Comparison of ENCODE assay signal across 8 mouse cellular contexts in genomic region chr5:99728649-99729212, GRCm38 (mm10). TPM values are rescaled to one million over a fixed set of nuclear protein-coding genes. Genes with fewer than 3 reads are reported as not detected.
DNase-seq lines count a peak whose midpoint lies in the region; ATAC-seq and TF ChIP-seq lines count a peak whose summit lies in the region.

TSS of gene Rasgef1b (minus strand) at chr5:99729065.

- TF ChIP-seq CTCF in brain, embryonic 14.5 days (IDR thresholded peaks at IDR 0.05; ENCODE audit: borderline replicate concordance, extremely low read depth, insufficient read depth, insufficient read length): no peak
- no peak for TF ChIP-seq CTCF in intestine, postnatal 0 days (IDR thresholded peaks at IDR 0.05; ENCODE audit: low read depth)
- TF ChIP-seq CTCF in small intestine, adult 2 months (IDR thresholded peaks at IDR 0.05; ENCODE audit: extremely low read depth, insufficient read length, insufficient replicate concordance, low read depth, low read length): no peak

- H3K4me1 ChIP-seq in embryonic facial prominence, embryonic 10.5 days: peaks cover 21% of the 10 kb centered on the region
- H3K4me1 ChIP-seq in intestine, postnatal 0 days (replicated peaks; ENCODE audit: control insufficient read depth, insufficient read depth, low read length): 0 out of 2 replicates have a peak, but pooled peaks cover 4% of the 10 kb centered on the region
- H3K4me1 ChIP-seq in limb, embryonic 11.5 days (ENCODE audit: control insufficient read depth, insufficient read depth, low read length): peaks cover 10% of the 10 kb centered on the region; the same call in 1 of the 2 replicates
- H3K4me1 ChIP-seq in midbrain, embryonic 13.5 days (replicated peaks): peaks cover 24% of the 10 kb centered on the region
- H3K4me1 ChIP-seq in small intestine, adult 2 months (ENCODE audit: control insufficient read depth, insufficient read depth, insufficient read length, low read length): peaks cover 6% of the 10 kb centered on the region; the same call in 1 of the 2 replicates

- peak; percentile 52; the same call in 1 of the 2 replicates for TF ChIP-seq POLR2A in brain, embryonic 14.5 days (IDR thresholded peaks at IDR 0.05; ENCODE audit: borderline replicate concordance, extremely low read depth, insufficient read depth, insufficient read length, poor library complexity, severe bottlenecking)
- no peak for TF ChIP-seq POLR2A in small intestine, adult 2 months (IDR thresholded peaks at IDR 0.05; ENCODE audit: low read depth, low read length)

- H3K4me3 ChIP-seq in embryonic facial prominence, embryonic 10.5 days: peak within 1 kb of the TSS; percentile 80
- H3K4me3 ChIP-seq in intestine, postnatal 0 days (ENCODE audit: low read depth, low read length): peak within 1 kb of the TSS; percentile 61
- H3K4me3 ChIP-seq in limb, embryonic 11.5 days (ENCODE audit: low read depth, low read length): peak within 1 kb of the TSS; percentile 66
- H3K4me3 ChIP-seq in midbrain, embryonic 13.5 days (replicated peaks): peak within 1 kb of the TSS; percentile 67
- peak within 1 kb of the TSS; percentile 67 for H3K4me3 ChIP-seq in small intestine, adult 2 months (ENCODE audit: low read depth, low read length)

- DNase-seq in brain, embryonic 14.5 days (ENCODE audit: low read depth): peak; percentile 96
- peak; percentile 90 for DNase-seq in embryonic facial prominence, embryonic 10.5 days (ENCODE audit: low spot score)
- DNase-seq in heart, adult 11 months: peak; percentile 93
- peak; percentile 92 for DNase-seq in limb, embryonic 11.5 days (ENCODE audit: low spot score)
- DNase-seq in MN1 (ENCODE audit: low spot score): no peak

- H3K36me3 ChIP-seq in embryonic facial prominence, embryonic 10.5 days (replicated peaks): no peaks in the 10 kb centered on the region
- no peaks in the 10 kb centered on the region for H3K36me3 ChIP-seq in intestine, postnatal 0 days (ENCODE audit: control insufficient read depth, insufficient read depth)
- H3K36me3 ChIP-seq in limb, embryonic 11.5 days (ENCODE audit: control insufficient read depth, insufficient read depth, low read length): no peaks in the 10 kb centered on the region
- H3K36me3 ChIP-seq in midbrain, embryonic 13.5 days: no peaks in the 10 kb centered on the region
- no peaks in the 10 kb centered on the region for H3K36me3 ChIP-seq in small intestine, adult 2 months (ENCODE audit: control insufficient read depth, insufficient read depth, low read length)

- H3K9me3 ChIP-seq in embryonic facial prominence, embryonic 10.5 days: no peaks in the 10 kb centered on the region
- no peaks in the 10 kb centered on the region for H3K9me3 ChIP-seq in intestine, postnatal 0 days (ENCODE audit: control insufficient read depth)
- no peaks in the 10 kb centered on the region for H3K9me3 ChIP-seq in limb, embryonic 11.5 days (ENCODE audit: control insufficient read depth, low read length)
- no peaks in the 10 kb centered on the region for H3K9me3 ChIP-seq in midbrain, embryonic 13.5 days

- under 1% methylated on average over 51 of the region's 53 CpGs for WGBS in embryonic facial prominence, embryonic 10.5 days
- WGBS in intestine, postnatal 0 days: under 1% methylated on average over 44 of the region's 53 CpGs
- under 1% methylated on average over 29 of the region's 53 CpGs for WGBS in limb, embryonic 11.5 days
- 0% methylated on average over 38 of the region's 53 CpGs for WGBS in midbrain, embryonic 13.5 days
- WGBS in small intestine, adult 2 months: under 1% methylated on average over 50 of the region's 53 CpGs

- peak within 1 kb of the TSS; percentile 100 for H3K4me2 ChIP-seq in intestine, postnatal 0 days (replicated peaks; ENCODE audit: low read depth)
- peak within 1 kb of the TSS; percentile 91 for H3K4me2 ChIP-seq in limb, embryonic 11.5 days (ENCODE audit: low read depth, severe bottlenecking)
- peak within 1 kb of the TSS; percentile 95 for H3K4me2 ChIP-seq in midbrain, embryonic 13.5 days (replicated peaks)

- H3K9ac ChIP-seq in intestine, postnatal 0 days (ENCODE audit: low read depth, low read length): peak within 1 kb of the TSS; percentile 28; the same call in 1 of the 2 replicates
- peak within 1 kb of the TSS; percentile 53 for H3K9ac ChIP-seq in limb, embryonic 11.5 days (ENCODE audit: low read length)
- peak within 1 kb of the TSS; percentile 76 for H3K9ac ChIP-seq in midbrain, embryonic 13.5 days (replicated peaks)

- H3K27me3 ChIP-seq in embryonic facial prominence, embryonic 10.5 days (replicated peaks; ENCODE audit: low read depth, poor library complexity, severe bottlenecking): peaks cover 87% of the 10 kb centered on the region
- peaks cover 21% of the 10 kb centered on the region; the same call in 1 of the 2 replicates for H3K27me3 ChIP-seq in intestine, postnatal 0 days (replicated peaks; ENCODE audit: control insufficient read depth, insufficient read depth, low read length)
- no peaks in the 10 kb centered on the region for H3K27me3 ChIP-seq in limb, embryonic 11.5 days (ENCODE audit: control insufficient read depth, insufficient read depth, low read length)
- H3K27me3 ChIP-seq in midbrain, embryonic 13.5 days: peaks cover 51% of the 10 kb centered on the region
- H3K27me3 ChIP-seq in small intestine, adult 2 months (ENCODE audit: control insufficient read depth, insufficient read depth, low read length): peaks cover 12% of the 10 kb centered on the region

- peak; percentile 81 for ATAC-seq in intestine, postnatal 0 days
- ATAC-seq in limb, embryonic 11.5 days (ENCODE audit: insufficient number of reproducible peaks, low FRiP score, low TSS enrichment, low read depth): peak; percentile 84
- ATAC-seq in midbrain, embryonic 13.5 days: peak; percentile 95

- peak within 1 kb of the TSS; percentile 61 for H3K27ac ChIP-seq in embryonic facial prominence, embryonic 10.5 days (replicated peaks)
- H3K27ac ChIP-seq in intestine, postnatal 0 days (ENCODE audit: low read depth, low read length): no peak within 1 kb of the TSS
- H3K27ac ChIP-seq in limb, embryonic 11.5 days (replicated peaks; ENCODE audit: low read depth, low read length): peak within 1 kb of the TSS; percentile 86
- H3K27ac ChIP-seq in midbrain, embryonic 13.5 days: peak within 1 kb of the TSS; percentile 85
- H3K27ac ChIP-seq in small intestine, adult 2 months (ENCODE audit: insufficient read depth, low read depth, low read length): no peak within 1 kb of the TSS

RNA-seq across cellular contexts. Expression of gene Rasgef1b, which starts in this region (rescaled TPM):
- polyA plus RNA-seq in brain, embryonic 14.5 days (2012; rRNA removed): 37.4 and 42.7 TPM in 2 replicates
- 11.8 and 13.5 TPM in 2 replicates for polyA plus RNA-seq in embryonic facial prominence, embryonic 10.5 days (2016; fragmentation: Nextera tagmentation; extraction: Ambion mirVana)
- 3.6 and 4.0 TPM in 2 replicates for polyA plus RNA-seq in intestine, postnatal 0 days (2015; fragmentation: Nextera tagmentation; extraction: Ambion mirVana)
- polyA plus RNA-seq in limb, embryonic 11.5 days (2014; fragmentation: Nextera tagmentation; extraction: Ambion mirVana): 58.9 and 59.9 TPM in 2 replicates
- 61.3 and 69.2 TPM in 2 replicates for polyA plus RNA-seq in midbrain, embryonic 13.5 days (2015; fragmentation: Nextera tagmentation; extraction: Ambion mirVana)
- 4.9 and 16.2 TPM in 2 replicates for polyA plus RNA-seq in small intestine, adult 2 months (2012; rRNA removed)

Comparison
In these comparisons a context has a peak if more than half of its experiments do, and no peak if none do; other contexts are left out.
1. H3K27ac ChIP-seq: peak in embryonic facial prominence, embryonic 10.5 days (single experiment), limb, embryonic 11.5 days (single experiment) and midbrain, embryonic 13.5 days (single experiment); none in intestine, postnatal 0 days (single experiment) and small intestine, adult 2 months (single experiment).
2. Peak in every context shown above with its lines, with median percentiles within 50 percentile points of each other: H3K4me3 ChIP-seq, ATAC-seq, H3K4me2 ChIP-seq and H3K9ac ChIP-seq.